Mouse (Mus musculus) urinary bladder, postnatal 4 days (tissue): ENCODE measurements around the gene Atad2b.
"Not testable (repeated sequence)": the region's sequence is repeated elsewhere in the genome, so short reads cannot be mapped to it uniquely, and the experiment has no call there.

Experiments
- DNase-seq, 2 experiments: peaks; one replicate each; pipeline ENCODE4 v3.0.0; 2021 to 2022; ENCODE audit warnings: low spot score in 2 of 2

Atad2b gene

GRCm38 (mm10) chr12:4910496-4910895 is 6.7 kb upstream of the Atad2b start:
- DNase-seq = not testable (repeated sequence)

- no peak for DNase-seq
Observed at GRCm38 (mm10) chr12:4911716-4912115, 5.4 kb upstream of the Atad2b start.

- DNase-seq = no peak
Observed at GRCm38 (mm10) chr12:4914441-4914840, 2.7 kb upstream of the Atad2b start.

- no peak for DNase-seq
Observed at GRCm38 (mm10) chr12:4914944-4915343, 2.2 kb upstream of the Atad2b start.

- DNase-seq = peak; percentile 24 to 59
Observed at GRCm38 (mm10) chr12:4917805-4918591, 845 bp downstream of the Atad2b start.

- DNase-seq = no peak
Observed at GRCm38 (mm10) chr12:4928197-4928596, 11.0 kb downstream of the Atad2b start.

- DNase-seq = no peak
Observed at GRCm38 (mm10) chr12:4930820-4931548, 13.8 kb downstream of the Atad2b start.

GRCm38 (mm10) chr12:4952272-4952671 is 35.1 kb downstream of the Atad2b start:
- no peak for DNase-seq

GRCm38 (mm10) chr12:4953156-4953555 is 36.0 kb downstream of the Atad2b start:
- DNase-seq = no peak

- DNase-seq = peak; percentile 21 to 76
Observed at GRCm38 (mm10) chr12:4972939-4973338, 55.8 kb downstream of the Atad2b start.

GRCm38 (mm10) chr12:4978324-4978723 is 61.2 kb downstream of the Atad2b start:
- DNase-seq = no peak

GRCm38 (mm10) chr12:4996981-4997380 is 79.8 kb downstream of the Atad2b start:
- DNase-seq = no peak

- no peak for DNase-seq
Observed at GRCm38 (mm10) chr12:5005338-5005737, 88.2 kb downstream of the Atad2b start.

- not testable (repeated sequence) for DNase-seq
Observed at GRCm38 (mm10) chr12:5005776-5006175, 88.6 kb downstream of the Atad2b start.

- not testable (repeated sequence) for DNase-seq
Observed at GRCm38 (mm10) chr12:5008638-5009037, 91.5 kb downstream of the Atad2b start.

- DNase-seq = no peak
Observed at GRCm38 (mm10) chr12:5025226-5025861, 108.2 kb downstream of the Atad2b start.

- DNase-seq = no peak
Observed at GRCm38 (mm10) chr12:5029035-5029434, 111.9 kb downstream of the Atad2b start.

GRCm38 (mm10) chr12:5038008-5038407 is 120.9 kb downstream of the Atad2b start:
- DNase-seq = no peak

- DNase-seq = no peak
Observed at GRCm38 (mm10) chr12:5044141-5044540, 127.0 kb downstream of the Atad2b start.

- DNase-seq = no peak
Observed at GRCm38 (mm10) chr12:5048104-5048503, 131.0 kb downstream of the Atad2b start.

- no peak for DNase-seq
Observed at GRCm38 (mm10) chr12:5067590-5067989, 150.4 kb downstream of the Atad2b start.

GRCm38 (mm10) chr12:5070131-5070530 is 153.0 kb downstream of the Atad2b start:
- DNase-seq = no peak

GRCm38 (mm10) chr12:5073191-5073590 is 156.0 kb downstream of the Atad2b start:
- no peak for DNase-seq
